Mouse (Mus musculus): ENCODE measurements around the gene Glrp1. TPM values are rescaled to one million over a fixed set of nuclear protein-coding genes. Genes with fewer than 3 reads are reported as not detected.

The Glrp1 gene
- polyA plus RNA-seq, 1 experiment from 2014 or later: not detected

- Histone ChIP-seq H3K9me3 (no peaks in the 10 kb centered on the region), H3K27me3 (no peaks in the 10 kb centered on the region), H3K4me2 (replicated peaks) (no peak overlapping the region), H3K4me1 (0 out of 2 replicates have a peak, but pooled peaks cover 3% of the 10 kb centered on the region), H3K36me3 (no peaks in the 10 kb centered on the region), H3K9ac (no peak overlapping the region), H3K27ac (no peak overlapping the region), H3K4me3 (no peak overlapping the region)
- ATAC-seq (ENCODE audit: low FRiP score, low read depth): no peak
- WGBS: 62% methylated on average over 3 of the region's 3 CpGs
Observed at GRCm38 (mm10) chr1:88525622-88526021, 15.8 kb upstream of the Glrp1 start.

- no peaks in the 10 kb centered on the region for H3K4me1 ChIP-seq
- H3K4me2 ChIP-seq (replicated peaks): no peak overlapping the region
- WGBS: 89% methylated on average over 11 of the region's 11 CpGs
- ATAC-seq (ENCODE audit: low FRiP score, low read depth): no peak
- no peak overlapping the region for H3K4me3 ChIP-seq
- H3K9ac ChIP-seq: no peak overlapping the region
- no peaks in the 10 kb centered on the region for H3K27me3 ChIP-seq
- H3K36me3 ChIP-seq: no peaks in the 10 kb centered on the region
- H3K27ac ChIP-seq: no peak overlapping the region
- H3K9me3 ChIP-seq: no peaks in the 10 kb centered on the region
Observed at GRCm38 (mm10) chr1:88521170-88521747, 11.4 kb upstream of the Glrp1 start.

DNA sequence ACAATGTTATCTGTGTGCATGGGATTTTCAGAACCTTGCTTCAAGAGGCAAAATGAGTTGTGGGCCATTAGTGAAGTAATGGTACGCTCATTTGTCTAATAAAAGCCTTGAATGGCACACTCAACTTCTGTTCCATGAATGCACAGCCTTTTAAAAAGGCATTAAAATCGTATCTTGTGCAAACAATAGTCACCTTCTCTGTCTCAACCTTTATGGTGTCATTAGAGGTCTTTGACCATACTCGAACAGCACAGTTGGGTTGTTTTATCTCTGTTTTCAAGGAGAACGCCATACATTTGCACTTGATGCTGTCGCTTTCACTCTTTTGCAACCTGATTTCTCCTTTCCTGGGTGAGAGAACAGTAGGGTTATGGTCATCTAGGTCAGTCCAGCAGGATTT, 3.7 kb upstream of the Glrp1 start:
- H3K36me3 ChIP-seq: no peaks in the 10 kb centered on the region
- no peaks in the 10 kb centered on the region for H3K9me3 ChIP-seq
- H3K4me1 ChIP-seq: no peaks in the 10 kb centered on the region; the same call in 1 of the 2 replicates
- H3K27me3 ChIP-seq: no peaks in the 10 kb centered on the region
- 61% methylated on average over 5 of the region's 5 CpGs for WGBS
- no peak overlapping the region for H3K4me2 ChIP-seq (replicated peaks)
- H3K27ac ChIP-seq: no peak overlapping the region
- no peak overlapping the region for H3K4me3 ChIP-seq
- ATAC-seq (ENCODE audit: low FRiP score, low read depth): no peak
- no peak overlapping the region for H3K9ac ChIP-seq

GRCm38 (mm10) chr1:88507886-88508285, 2.0 kb downstream of the Glrp1 start:
- 78% methylated on average over 8 of the region's 8 CpGs for WGBS
- Histone ChIP-seq H3K9ac (no peak overlapping the region), H3K4me2 (replicated peaks) (no peak overlapping the region), H3K27me3 (0 out of 2 replicates have a peak, but pooled peaks cover 2% of the 10 kb centered on the region), H3K4me3 (no peak overlapping the region), H3K9me3 (no peaks in the 10 kb centered on the region), H3K4me1 (peaks cover 7% of the 10 kb centered on the region; the same call in 1 of the 2 replicates), H3K36me3 (no peaks in the 10 kb centered on the region), H3K27ac (no peak overlapping the region)
- ATAC-seq (ENCODE audit: low FRiP score, low read depth): no peak

- no peak for ATAC-seq (ENCODE audit: low FRiP score, low read depth)
- Histone ChIP-seq H3K4me1 (peaks cover 7% of the 10 kb centered on the region; the same call in 1 of the 2 replicates), H3K9ac (no peak overlapping the region), H3K36me3 (no peaks in the 10 kb centered on the region), H3K4me3 (no peak overlapping the region), H3K4me2 (replicated peaks) (no peak overlapping the region), H3K27ac (no peak overlapping the region), H3K9me3 (no peaks in the 10 kb centered on the region), H3K27me3 (0 out of 2 replicates have a peak, but pooled peaks cover 2% of the 10 kb centered on the region)
- WGBS: 81% methylated on average over 5 of the region's 5 CpGs
Observed at GRCm38 (mm10) chr1:88507214-88507613, 2.7 kb downstream of the Glrp1 start.

GRCm38 (mm10) chr1:88506412-88506811, 3.5 kb downstream of the Glrp1 start:
- 0 out of 2 replicates have a peak, but pooled peaks cover 2% of the 10 kb centered on the region for H3K27me3 ChIP-seq
- H3K9me3 ChIP-seq: no peaks in the 10 kb centered on the region
- H3K36me3 ChIP-seq: no peaks in the 10 kb centered on the region
- no peak overlapping the region for H3K4me2 ChIP-seq (replicated peaks)
- no peak overlapping the region for H3K9ac ChIP-seq
- 79% methylated on average over 5 of the region's 5 CpGs for WGBS
- ATAC-seq (ENCODE audit: low FRiP score, low read depth): no peak
- H3K4me3 ChIP-seq: no peak overlapping the region
- H3K4me1 ChIP-seq: peaks cover 7% of the 10 kb centered on the region; the same call in 1 of the 2 replicates
- no peak overlapping the region for H3K27ac ChIP-seq

DNA sequence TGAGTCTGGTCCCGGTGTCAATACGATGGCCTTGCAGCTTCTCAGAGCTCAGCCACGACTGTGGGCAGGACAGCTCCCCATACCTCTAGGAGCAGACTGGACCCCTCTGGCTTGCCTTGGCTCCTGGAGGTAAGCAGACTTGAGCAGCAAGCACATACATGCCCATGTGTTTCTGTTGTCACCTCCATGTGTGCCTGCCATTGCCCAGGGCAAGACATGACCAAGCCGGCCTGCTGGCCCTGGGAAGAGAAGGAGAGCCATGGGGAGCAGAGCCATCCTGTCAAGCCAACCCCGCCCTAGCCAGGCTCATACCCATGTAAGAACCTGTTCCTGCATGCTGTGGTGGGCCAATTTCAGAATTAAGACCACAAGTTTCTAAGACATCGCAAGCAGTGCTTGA, 4.2 kb downstream of the Glrp1 start:
- H3K4me2 ChIP-seq (replicated peaks): no peak overlapping the region
- 82% methylated on average over 6 of the region's 6 CpGs for WGBS
- ATAC-seq (ENCODE audit: low FRiP score, low read depth): no peak
- no peak overlapping the region for H3K9ac ChIP-seq
- no peaks in the 10 kb centered on the region for H3K9me3 ChIP-seq
- 0 out of 2 replicates have a peak, but pooled peaks cover 2% of the 10 kb centered on the region for H3K27me3 ChIP-seq
- H3K4me3 ChIP-seq: no peak overlapping the region
- H3K27ac ChIP-seq: no peak overlapping the region
- H3K36me3 ChIP-seq: no peaks in the 10 kb centered on the region
- peaks cover 7% of the 10 kb centered on the region; the same call in 1 of the 2 replicates for H3K4me1 ChIP-seq

DNA sequence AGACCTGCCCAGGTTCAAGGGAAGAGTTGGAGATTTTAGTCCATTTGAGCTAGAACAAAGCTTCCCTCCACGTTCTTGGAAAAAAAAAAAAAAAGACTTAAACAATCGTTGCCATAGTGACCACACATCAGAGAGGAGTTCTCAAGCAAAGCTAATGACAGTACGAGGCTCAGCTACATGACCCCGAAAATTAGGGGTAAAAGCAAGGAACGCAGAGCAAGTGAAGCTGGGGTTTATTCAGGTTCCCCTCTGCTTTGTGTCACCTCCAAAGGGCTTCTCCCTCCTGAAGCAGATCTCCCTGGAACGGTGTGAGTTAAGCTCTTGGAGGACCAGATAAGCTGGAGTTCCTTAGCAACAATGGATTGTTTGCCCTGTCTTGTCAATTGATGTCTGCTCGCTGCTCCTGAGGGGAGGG, 5.3 kb downstream of the Glrp1 start:
- no peak overlapping the region for H3K27ac ChIP-seq
- H3K4me2 ChIP-seq (replicated peaks): no peak overlapping the region
- H3K36me3 ChIP-seq: no peaks in the 10 kb centered on the region
- no peak overlapping the region for H3K9ac ChIP-seq
- ATAC-seq (ENCODE audit: low FRiP score, low read depth): no peak
- WGBS: 27% methylated on average over 7 of the region's 7 CpGs
- no peaks in the 10 kb centered on the region for H3K9me3 ChIP-seq
- no peak overlapping the region for H3K4me3 ChIP-seq
- 0 out of 2 replicates have a peak, but pooled peaks cover 7% of the 10 kb centered on the region for H3K4me1 ChIP-seq
- H3K27me3 ChIP-seq: 0 out of 2 replicates have a peak, but pooled peaks cover 2% of the 10 kb centered on the region

DNA sequence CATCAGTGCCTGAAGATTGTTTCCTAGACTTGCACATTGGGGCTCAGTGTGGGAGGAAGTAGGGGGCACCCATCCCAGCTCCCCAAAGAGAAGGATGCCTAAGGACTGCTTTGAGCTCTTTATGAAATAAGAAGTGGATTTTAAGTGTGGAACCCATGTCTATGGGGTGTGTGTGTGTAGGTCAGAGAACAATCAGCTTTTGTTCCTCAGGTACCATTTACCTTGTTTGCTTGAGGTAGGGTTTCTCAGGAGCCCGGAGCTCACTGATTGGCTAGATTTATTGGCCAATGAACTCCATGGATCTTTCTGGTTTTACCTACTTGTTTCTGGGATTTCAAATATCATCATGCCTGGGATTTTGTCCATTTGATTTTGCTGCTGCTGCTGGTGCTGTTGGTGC, 7.0 kb downstream of the Glrp1 start:
- Histone ChIP-seq H3K4me1 (0 out of 2 replicates have a peak, but pooled peaks cover 7% of the 10 kb centered on the region), H3K9ac (no peak overlapping the region), H3K4me3 (no peak overlapping the region), H3K4me2 (replicated peaks) (no peak overlapping the region), H3K27ac (no peak overlapping the region), H3K9me3 (no peaks in the 10 kb centered on the region), H3K27me3 (0 out of 2 replicates have a peak, but pooled peaks cover 2% of the 10 kb centered on the region), H3K36me3 (no peaks in the 10 kb centered on the region)
- no peak for ATAC-seq (ENCODE audit: low FRiP score, low read depth)
- 85% methylated on average over 1 of the region's 1 CpGs for WGBS

GRCm38 (mm10) chr1:88499230-88499737, 10.6 kb downstream of the Glrp1 start:
- H3K4me2 ChIP-seq (replicated peaks): no peak overlapping the region

GRCm38 (mm10) chr1:88497407-88497806, 12.5 kb downstream of the Glrp1 start:
- no peak overlapping the region for H3K4me3 ChIP-seq
- H3K27ac ChIP-seq: no peak overlapping the region
- H3K4me1 ChIP-seq: peaks cover 4% of the 10 kb centered on the region
- no peak overlapping the region for H3K9ac ChIP-seq
- H3K36me3 ChIP-seq: no peaks in the 10 kb centered on the region
- WGBS: 88% methylated on average over 3 of the region's 3 CpGs
- ATAC-seq (ENCODE audit: low FRiP score, low read depth): no peak
- H3K9me3 ChIP-seq: no peaks in the 10 kb centered on the region
- no peaks in the 10 kb centered on the region for H3K27me3 ChIP-seq
- H3K4me2 ChIP-seq (replicated peaks): no peak overlapping the region

More at GRCm38 (mm10) chr1:88499230-88499737, 10.6 kb downstream of the Glrp1 start:
- no peak overlapping the region for H3K9ac ChIP-seq
- WGBS: 76% methylated on average over 11 of the region's 11 CpGs
- no peak for ATAC-seq (ENCODE audit: low FRiP score, low read depth)
- no peaks in the 10 kb centered on the region for H3K4me1 ChIP-seq
- H3K4me3 ChIP-seq: no peak overlapping the region
- no peaks in the 10 kb centered on the region for H3K9me3 ChIP-seq
- 0 out of 2 replicates have a peak, but pooled peaks cover 2% of the 10 kb centered on the region for H3K27me3 ChIP-seq
- H3K36me3 ChIP-seq: no peaks in the 10 kb centered on the region
- H3K27ac ChIP-seq: no peak overlapping the region

GRCm38 (mm10) chr1:88492415-88492814, 17.5 kb downstream of the Glrp1 start:
- H3K27me3 ChIP-seq: no peaks in the 10 kb centered on the region
- no peak overlapping the region for H3K4me3 ChIP-seq
- no peak overlapping the region for H3K27ac ChIP-seq
- no peak overlapping the region for H3K9ac ChIP-seq
- H3K36me3 ChIP-seq: no peaks in the 10 kb centered on the region
- 71% methylated on average over 3 of the region's 3 CpGs for WGBS
- peaks cover 41% of the 10 kb centered on the region for H3K4me1 ChIP-seq
- no peaks in the 10 kb centered on the region for H3K9me3 ChIP-seq
- peak overlapping the region; percentile 19; the same call in 1 of the 2 replicates for H3K4me2 ChIP-seq (replicated peaks)
- no peak for ATAC-seq (ENCODE audit: low FRiP score, low read depth)

All from limb, embryonic 13.5 days (tissue).